Mouse (Mus musculus) cortical plate, adult 2 months (tissue): ENCODE measurements around the gene Rps6kl1.

Source experiments
- CTCF ChIP-seq: fragments of 200-500 bp; IDR thresholded peaks from 2 replicates; pipeline ENCODE4 v1.5.1; 2011; ENCODE audit warnings: mild to moderate bottlenecking, control low read depth, low read length; ENCODE audit not compliant: insufficient read depth; ENCODE audit errors: extremely low read depth
- POLR2A ChIP-seq: fragments of 200-500 bp; IDR thresholded peaks from 2 replicates; pipeline ENCODE4 v1.6.1; 2011; ENCODE audit warnings: mild to moderate bottlenecking, low read length, control low read depth; ENCODE audit not compliant: insufficient read depth; ENCODE audit errors: extremely low read depth

DNA sequence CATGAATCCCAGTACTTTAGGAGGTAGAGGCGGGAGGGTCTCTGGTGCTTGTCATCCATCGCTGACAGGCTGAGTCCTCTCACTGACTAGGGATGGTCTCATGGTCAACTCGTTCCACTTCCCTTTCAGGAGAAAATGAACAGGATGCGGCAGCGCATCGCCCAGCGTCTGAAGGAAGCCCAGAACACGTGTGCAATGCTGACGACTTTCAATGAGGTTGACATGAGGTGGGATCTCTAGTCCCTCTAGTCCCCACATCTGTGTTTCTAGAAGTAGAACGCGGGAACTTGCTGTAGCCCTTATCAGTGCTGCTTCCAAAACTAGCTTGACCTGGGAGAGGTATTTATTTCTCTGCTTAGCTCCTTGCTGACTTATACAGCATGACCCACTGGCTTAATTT, 27.4 kb downstream of the Rps6kl1 start:
- TF ChIP-seq CTCF (no peak), POLR2A (no peak)
